Mouse (Mus musculus): ENCODE results near the gene F2r. TPM values are rescaled to one million over a fixed set of nuclear protein-coding genes. Genes with fewer than 3 reads are reported as not detected.

F2r gene
- 10 to 100 TPM in 1 of 2 experiments, 1 to 10 TPM in 1; 8.8 to 10.3 TPM for total RNA-seq (2021)
- long read RNA-seq, experiment 1, transcript F2r-201 (2 exons, 3,336 nt): major isoform, 14 of 15 reads
- long read RNA-seq, experiment 1, partial matches to known transcripts: 0 of 15 reads
- long read RNA-seq, experiment 1, other reads (novel, unspliced or antisense): 1 of 15 reads
- long read RNA-seq, experiment 2, transcript F2r-201 (2 exons, 3,336 nt): major isoform, 19 of 21 reads
- long read RNA-seq, experiment 2, partial matches to known transcripts: 2 of 21 reads
- long read RNA-seq, experiment 2, other reads (novel, unspliced or antisense): 0 of 21 reads

DNA sequence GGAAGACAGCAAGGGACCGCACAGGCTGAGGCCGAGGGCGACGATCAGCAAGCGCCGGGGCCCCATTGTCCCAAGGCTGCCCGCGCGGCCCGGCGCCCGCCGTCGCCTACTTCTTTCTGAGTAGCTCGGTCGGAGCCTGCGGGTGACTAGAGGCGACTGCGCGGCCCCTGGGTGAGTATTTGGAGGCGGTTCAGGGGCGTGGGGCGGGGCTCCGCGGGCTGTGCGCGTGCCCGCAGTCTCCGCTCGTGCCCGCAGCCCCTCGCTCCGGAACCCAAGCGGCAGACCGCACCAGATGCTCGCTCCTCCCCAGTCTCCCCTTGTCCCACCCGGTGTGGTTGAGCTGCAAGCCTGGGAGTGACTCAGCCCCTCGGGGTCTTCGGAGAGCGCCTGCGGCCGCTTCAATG is at the start of gene F2r:
Gene F2r (minus strand): TSS at position 179 of the 404 bp plus-strand sequence.
- peak; percentile 65 for DNase-seq (ENCODE audit: low spot score in 2 of 2)

DNA sequence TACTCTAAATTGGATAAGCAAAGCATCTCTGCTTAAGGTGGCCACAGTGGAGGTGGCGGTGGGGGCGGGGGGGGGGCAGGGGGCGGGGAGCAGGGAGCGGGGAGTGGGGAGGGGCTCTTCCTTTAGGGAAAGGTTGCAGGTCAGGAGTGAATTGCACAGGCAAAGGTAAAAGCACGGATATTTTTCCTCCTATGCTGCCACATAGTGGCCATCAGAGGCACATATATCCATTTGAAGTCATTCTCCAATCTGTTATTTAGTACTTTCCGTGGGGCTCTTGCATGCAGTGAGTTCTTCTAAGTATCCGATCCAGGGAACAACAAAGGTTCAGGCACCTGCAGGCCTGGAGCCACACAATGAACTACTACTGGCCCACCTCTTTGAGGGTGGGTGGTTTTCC is 49.0 kb upstream of the F2r start:
- DNase-seq (ENCODE audit: low spot score in 2 of 2): no peak

- peak in 1 of 2 experiments; percentile 15 for DNase-seq (ENCODE audit: low spot score in 2 of 2)
These were observed 47.5 kb upstream of the F2r start for GRCm38 (mm10) chr13:95665644-95666356.

DNA sequence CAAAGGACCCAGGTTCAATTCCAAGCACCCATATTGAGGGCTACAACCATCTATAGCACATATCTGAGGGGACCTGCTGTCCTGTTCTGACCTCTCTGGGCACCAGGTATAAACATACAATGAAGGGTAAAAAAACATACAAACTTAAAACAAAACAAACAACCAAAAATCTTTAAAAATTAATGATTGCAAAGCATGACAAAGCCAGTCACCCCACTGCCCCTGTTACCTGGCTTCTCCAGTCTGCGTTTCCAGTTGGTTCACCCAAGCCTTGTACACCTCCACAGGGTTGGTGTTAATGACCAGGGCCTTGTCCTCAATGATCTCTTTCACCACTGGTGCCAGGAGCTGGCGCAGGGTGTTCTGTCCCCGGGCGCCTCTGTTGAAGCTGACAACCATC is 45.5 kb upstream of the F2r start:
- DNase-seq (ENCODE audit: low spot score in 2 of 2): no peak

- no peak for DNase-seq (ENCODE audit: low spot score in 2 of 2)
These were observed 41.1 kb upstream of the F2r start for GRCm38 (mm10) chr13:95659432-95659831.

GRCm38 (mm10) chr13:95657171-95657570 is 38.9 kb upstream of the F2r start:
- no peak for DNase-seq (ENCODE audit: low spot score in 2 of 2)

- no peak for DNase-seq (ENCODE audit: low spot score in 2 of 2)
These were observed 37.0 kb upstream of the F2r start for GRCm38 (mm10) chr13:95655284-95655683.

DNA sequence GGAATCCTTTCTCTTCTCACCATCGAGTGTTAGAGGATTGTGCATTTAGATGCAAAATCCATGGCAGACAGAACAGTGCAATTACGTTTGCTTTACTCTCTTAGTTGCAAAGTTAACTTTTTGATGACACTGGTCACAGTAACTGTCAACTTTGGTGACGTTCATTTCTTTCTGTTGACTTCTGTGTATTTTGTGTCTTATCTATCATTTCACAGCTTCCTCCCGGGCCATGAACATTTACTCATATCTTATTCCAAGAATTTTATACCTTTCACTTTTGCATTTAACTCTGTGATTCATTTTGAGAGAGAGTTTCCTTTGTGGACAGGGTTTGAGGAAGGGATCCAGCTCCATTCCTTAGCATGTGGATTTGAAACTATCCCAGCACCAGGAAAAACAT is 35.4 kb upstream of the F2r start:
- DNase-seq (ENCODE audit: low spot score in 2 of 2): no peak

DNA sequence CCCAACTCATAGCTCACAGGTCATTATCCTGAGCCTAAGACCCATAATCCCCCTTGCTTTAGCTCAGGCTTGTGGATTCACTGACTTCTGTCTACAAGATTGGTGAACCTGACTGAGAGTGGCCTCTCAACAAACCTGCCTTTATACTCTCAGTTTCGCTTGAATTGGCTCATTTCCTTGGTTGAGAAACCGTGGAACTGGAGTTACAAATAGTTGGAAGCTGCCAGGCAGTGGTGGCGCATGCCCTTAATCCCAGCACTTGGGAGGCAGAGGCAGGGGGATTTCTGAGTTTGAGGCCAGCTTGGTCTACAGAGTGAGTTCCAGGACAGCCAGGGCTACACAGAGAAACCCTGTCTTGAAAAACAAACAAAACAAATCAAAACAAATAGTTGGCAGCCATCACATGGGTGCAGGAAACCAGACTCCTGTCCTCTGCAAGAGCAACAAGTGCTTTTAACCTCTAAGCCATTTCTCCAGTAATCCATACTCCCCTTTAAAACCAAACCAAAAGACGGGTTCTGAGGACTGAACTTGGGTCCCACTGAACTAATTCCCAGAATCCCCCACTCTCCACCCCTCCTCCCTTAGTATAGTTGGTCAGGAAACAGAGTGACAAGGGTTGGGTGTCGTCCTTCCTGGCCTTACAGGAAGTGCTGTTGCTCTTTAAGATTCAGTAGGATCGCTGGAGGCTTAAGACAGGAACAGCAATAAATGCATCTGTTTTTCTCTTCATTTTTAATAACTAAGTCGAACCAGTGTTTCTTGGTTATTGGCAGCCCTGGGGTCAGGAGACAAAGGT is 33.8 kb upstream of the F2r start:
- no peak for DNase-seq (ENCODE audit: low spot score in 2 of 2)

DNA sequence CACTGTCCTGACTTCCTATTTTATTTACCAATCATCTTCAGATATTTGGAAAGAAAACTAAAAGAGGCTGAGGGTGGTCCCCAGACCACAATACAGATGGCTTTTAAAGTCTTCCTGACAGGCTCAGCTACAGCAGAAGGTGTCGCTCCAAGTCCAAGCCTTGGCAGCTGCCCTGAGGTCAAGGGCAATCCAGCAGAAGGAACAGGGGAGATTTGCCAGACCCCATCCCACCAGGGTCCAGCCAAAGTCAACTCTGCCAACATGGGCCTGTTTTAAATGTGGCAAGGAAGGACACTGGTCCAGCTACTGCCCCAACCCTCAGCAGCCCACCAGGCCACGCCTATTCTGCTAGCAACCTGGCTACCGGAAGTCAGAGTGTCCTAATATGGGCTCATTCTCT is 31.7 kb upstream of the F2r start:
- DNase-seq (ENCODE audit: low spot score in 2 of 2): no peak

DNA sequence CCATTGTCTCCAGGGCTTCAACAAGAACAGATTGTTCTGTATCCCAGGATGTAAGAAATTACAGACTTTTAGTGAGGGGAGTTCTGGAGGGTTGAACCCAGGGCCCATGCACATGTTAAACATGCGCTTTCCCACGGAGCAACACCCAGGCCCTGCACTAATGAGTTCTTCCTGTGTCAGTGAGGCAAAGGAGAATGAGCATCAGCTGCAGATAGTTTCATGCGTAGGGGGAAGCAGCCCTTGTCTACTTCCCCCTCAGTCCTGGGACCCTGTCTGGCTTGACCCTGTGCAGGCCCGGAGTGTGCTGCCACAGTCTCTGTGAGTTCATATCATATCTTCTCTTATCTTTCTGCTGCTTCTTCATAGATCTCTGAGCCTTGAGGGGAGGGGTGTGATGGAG is 29.0 kb upstream of the F2r start:
- DNase-seq (ENCODE audit: low spot score in 2 of 2): no peak

DNA sequence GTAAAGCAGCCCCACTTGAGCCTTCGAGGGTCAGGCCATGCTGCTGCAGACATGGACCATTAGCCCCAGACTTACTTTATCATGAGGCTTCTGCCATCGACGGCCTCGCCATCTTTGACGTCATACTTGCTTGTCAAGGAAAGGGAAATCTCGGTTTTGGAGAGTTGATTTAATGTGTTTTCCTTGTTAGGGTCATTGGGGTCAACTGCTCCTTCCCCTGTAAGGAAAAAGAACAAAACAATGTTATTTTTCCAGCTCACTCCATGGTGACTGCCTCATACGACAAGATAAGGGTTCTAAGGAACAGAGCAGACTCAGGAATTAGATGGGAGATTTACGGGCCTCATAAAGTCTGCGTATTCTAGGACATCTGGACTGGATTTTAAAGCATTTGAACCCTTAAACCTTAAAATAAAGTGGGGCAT is 28.4 kb upstream of the F2r start:
- DNase-seq (ENCODE audit: low spot score in 2 of 2): no peak

GRCm38 (mm10) chr13:95643740-95644139 is 25.5 kb upstream of the F2r start:
- DNase-seq (ENCODE audit: low spot score in 2 of 2): no peak

GRCm38 (mm10) chr13:95641061-95641986 is 23.0 kb upstream of the F2r start:
- no peak for DNase-seq (ENCODE audit: low spot score in 2 of 2)

DNA sequence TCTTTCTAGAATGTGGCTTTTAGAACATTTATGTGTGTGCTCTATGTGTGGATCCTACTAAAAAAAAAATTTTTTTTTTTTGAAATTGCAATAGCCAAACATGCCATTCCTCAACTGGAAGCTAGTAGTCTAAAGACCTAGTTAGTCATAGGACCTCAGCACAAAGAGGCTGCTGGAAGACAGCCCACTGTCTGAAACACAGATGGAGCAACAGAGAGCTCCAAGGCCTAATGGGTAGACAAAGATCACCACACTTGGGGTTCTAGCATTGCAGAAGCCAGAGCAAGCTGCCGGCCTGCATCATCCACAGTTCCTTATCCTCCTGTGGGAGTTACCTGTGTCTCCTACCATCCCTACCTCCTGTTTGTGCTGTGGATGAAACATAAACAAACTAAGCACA is 22.1 kb upstream of the F2r start:
- DNase-seq (ENCODE audit: low spot score in 2 of 2): no peak

- no peak for DNase-seq (ENCODE audit: low spot score in 2 of 2)
These were observed 21.2 kb upstream of the F2r start for GRCm38 (mm10) chr13:95639336-95640116.

DNA sequence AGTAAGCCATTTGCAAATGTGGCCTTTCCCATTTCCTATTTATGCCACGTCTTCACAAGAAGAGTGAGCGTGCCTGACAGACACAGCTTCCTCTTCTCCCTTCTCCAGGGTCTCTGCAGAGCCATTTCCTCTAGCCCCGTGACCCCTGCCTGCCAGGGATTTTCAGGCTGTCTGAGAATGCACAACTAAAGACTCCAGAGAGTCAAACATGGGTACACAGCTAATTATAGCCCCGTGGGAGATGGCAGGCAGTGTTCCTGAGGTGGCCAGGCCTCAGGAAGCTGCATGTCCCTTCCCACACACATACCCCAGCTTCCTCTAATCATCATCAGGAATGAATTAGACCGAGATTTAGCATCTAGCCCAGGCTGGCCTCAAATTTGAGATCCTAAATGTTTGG is 20.6 kb upstream of the F2r start:
- no peak for DNase-seq (ENCODE audit: low spot score in 2 of 2)

DNA sequence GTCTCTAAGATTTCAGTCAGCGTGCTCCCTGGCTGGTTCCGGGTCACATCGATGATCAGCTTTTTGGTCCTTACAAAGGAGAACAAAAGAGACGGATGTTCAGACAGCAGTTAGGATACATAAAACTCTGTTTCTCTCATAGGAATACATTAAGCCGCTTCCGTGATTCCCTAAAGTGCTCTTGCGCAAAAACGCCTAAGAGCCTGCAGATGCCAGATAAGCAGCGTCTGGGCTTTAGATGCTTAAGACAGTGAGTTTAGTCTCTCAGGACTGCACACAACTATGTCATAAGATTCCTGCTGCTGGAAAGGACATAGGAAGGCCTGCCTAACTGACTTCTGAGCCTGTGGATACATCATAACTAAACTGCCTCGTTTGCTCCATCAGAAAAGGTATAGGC is 19.4 kb upstream of the F2r start:
- no peak for DNase-seq (ENCODE audit: low spot score in 2 of 2)

DNA sequence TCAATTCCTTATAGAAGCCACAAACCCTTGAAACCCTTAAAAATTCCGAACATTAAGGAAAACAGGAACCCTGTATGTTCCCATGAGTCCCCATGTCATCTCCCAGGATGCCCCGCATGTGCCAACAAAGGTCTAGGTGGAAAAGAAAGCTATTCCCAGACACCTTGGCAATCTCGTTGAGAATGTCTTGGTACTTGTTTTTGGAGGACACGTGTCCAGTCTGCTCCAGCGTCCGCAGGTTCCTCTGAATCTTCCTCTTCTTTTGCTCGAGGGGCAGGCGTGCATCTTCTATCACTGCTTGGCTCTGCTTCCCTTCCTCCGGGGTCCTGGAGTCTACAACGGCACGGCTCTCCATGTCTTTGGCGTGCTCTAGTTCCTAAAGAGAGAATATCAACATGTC is 17.0 kb upstream of the F2r start:
- DNase-seq (ENCODE audit: low spot score in 2 of 2): no peak

DNA sequence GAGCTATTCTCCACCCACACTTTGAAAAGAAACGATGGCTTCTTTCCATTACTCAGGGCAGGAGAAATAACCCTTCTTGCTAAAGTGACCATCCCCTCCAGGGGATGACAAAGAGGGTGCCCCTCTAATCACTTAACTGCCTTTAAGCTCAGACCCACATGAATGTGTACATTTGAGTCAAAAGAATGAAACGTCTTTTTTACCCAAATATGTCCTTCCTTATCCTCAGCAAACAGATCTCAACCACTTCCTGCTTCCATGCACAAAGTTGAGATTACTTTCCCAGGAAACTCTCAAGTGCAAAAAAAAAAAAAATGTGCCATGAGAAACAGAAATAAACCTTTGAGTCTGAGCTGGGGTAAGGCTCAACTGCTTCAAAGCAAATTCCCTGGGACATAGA is 16.2 kb upstream of the F2r start:
- DNase-seq (ENCODE audit: low spot score in 2 of 2): no peak

Measured in layer of hippocampus, postnatal 14 days (tissue).